Mouse (Mus musculus): ENCODE results near the gene Serhl. TPM values are rescaled to one million over a fixed set of nuclear protein-coding genes. Genes with fewer than 3 reads are reported as not detected.
"Not testable (repeated sequence)": the region's sequence is repeated elsewhere in the genome, so short reads cannot be mapped to it uniquely, and the experiment has no call there.

Gene Serhl
- polyA plus RNA-seq, 1 experiment from 2014 or later, result 29.7 TPM

DNA sequence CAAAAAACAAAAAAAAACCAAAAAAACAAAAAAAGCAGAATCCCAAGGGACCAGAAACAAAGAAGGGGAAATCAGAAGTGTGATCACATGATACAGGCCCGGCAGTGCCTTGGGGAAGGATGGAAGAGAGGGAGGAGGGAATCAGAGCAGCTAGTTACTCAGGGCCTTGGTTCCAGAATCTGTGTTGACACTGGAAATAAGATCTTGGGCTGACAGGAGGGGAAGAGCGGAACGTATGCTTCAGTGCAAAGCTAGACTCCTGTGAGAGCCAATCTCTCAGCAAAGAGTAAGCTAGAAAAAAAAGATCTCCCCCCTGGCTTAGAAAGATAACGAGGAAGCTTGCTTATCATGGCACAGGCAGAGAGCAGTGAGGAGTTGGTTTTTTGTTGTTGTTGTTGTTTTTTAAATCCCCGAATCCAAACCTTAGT is 30.1 kb upstream of the Serhl start:
- no peak overlapping the region for H3K9ac ChIP-seq
- ATAC-seq (ENCODE audit: low FRiP score, low read depth), result no peak

GRCm38 (mm10) chr15:83061689-83062088 is 27.6 kb upstream of the Serhl start:
- Histone ChIP-seq H3K4me3 (no peak overlapping the region), H3K4me2 (no peak overlapping the region), H3K36me3 (no peaks in the 10 kb centered on the region), H3K4me1 (replicated peaks) (peaks cover 29% of the 10 kb centered on the region), H3K9ac (no peak overlapping the region), H3K27me3 (no peaks in the 10 kb centered on the region), H3K9me3 (no peaks in the 10 kb centered on the region), H3K27ac (replicated peaks) (no peak overlapping the region)
- ATAC-seq (ENCODE audit: low FRiP score, low read depth), result peak; percentile 43; the same call in 1 of the 2 replicates
- WGBS, result 24% methylated on average over 5 of the region's 5 CpGs

More for the DNA sequence above, 30.1 kb upstream of the Serhl start:
- Histone ChIP-seq H3K9me3 (no peaks in the 10 kb centered on the region), H3K4me1 (replicated peaks) (peaks cover 42% of the 10 kb centered on the region), H3K27ac (replicated peaks) (peak overlapping the region; percentile 51; the same call in 1 of the 2 replicates), H3K4me3 (no peak overlapping the region), H3K4me2 (no peak overlapping the region), H3K36me3 (no peaks in the 10 kb centered on the region), H3K27me3 (no peaks in the 10 kb centered on the region)
- WGBS, result 32% methylated on average over 5 of the region's 5 CpGs

DNA sequence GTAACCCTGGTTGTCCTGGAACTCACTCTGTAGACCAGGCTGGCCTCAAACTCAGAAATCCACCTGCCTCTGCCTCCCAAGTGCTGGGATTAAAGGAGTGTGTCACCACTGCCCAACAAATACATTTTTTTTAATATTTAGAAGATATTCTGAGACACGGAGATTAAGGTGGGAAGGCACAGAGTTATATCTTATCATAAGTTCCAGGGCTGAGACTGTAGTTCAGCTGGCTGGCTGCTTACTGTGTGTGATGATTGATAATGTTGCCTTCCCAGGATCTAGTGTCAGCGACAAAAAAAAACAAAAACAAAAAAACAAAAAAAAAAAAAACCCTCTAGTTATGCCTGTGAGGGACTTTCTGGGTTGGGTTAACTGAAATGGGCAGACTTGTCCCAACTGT is 26.7 kb upstream of the Serhl start:
- peaks cover 23% of the 10 kb centered on the region for H3K4me1 ChIP-seq (replicated peaks)
- ATAC-seq (ENCODE audit: low FRiP score, low read depth); H3K4me3 ChIP-seq; H3K9ac ChIP-seq; H3K9me3 ChIP-seq; H3K36me3 ChIP-seq; H3K27ac ChIP-seq (replicated peaks); H3K4me2 ChIP-seq; H3K27me3 ChIP-seq: not testable (repeated sequence)
- WGBS, result 90% methylated on average over 2 of the region's 2 CpGs

DNA sequence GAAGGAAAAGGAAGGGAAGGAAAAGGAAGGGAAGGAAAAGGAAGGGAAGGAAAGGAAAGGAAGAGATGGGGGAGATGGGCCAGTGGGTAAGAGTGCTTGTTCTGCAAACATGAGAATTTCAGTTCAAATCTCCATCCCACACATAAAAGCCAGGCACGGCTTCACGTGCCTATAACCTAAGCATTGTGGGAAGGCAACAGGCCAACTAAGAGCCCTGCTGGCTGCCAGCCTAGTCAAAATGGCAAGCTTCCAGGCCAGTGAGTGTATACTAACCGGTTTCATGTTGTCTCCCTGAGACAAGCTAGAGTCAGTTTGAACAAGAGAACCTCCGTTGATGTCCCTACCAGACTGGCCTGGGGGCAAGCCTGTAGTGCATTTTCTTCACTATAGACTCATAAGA is 23.8 kb upstream of the Serhl start:
- no peak overlapping the region for H3K27ac ChIP-seq (replicated peaks)
- no peaks in the 10 kb centered on the region for H3K27me3 ChIP-seq
- WGBS, result 47% methylated on average over 4 of the region's 4 CpGs
- no peaks in the 10 kb centered on the region for H3K36me3 ChIP-seq
- no peak overlapping the region for H3K4me2 ChIP-seq
- no peaks in the 10 kb centered on the region for H3K9me3 ChIP-seq
- no peak for ATAC-seq (ENCODE audit: low FRiP score, low read depth)
- H3K4me1 ChIP-seq (replicated peaks), result no peaks in the 10 kb centered on the region
- no peak overlapping the region for H3K4me3 ChIP-seq
- H3K9ac ChIP-seq, result no peak overlapping the region

DNA sequence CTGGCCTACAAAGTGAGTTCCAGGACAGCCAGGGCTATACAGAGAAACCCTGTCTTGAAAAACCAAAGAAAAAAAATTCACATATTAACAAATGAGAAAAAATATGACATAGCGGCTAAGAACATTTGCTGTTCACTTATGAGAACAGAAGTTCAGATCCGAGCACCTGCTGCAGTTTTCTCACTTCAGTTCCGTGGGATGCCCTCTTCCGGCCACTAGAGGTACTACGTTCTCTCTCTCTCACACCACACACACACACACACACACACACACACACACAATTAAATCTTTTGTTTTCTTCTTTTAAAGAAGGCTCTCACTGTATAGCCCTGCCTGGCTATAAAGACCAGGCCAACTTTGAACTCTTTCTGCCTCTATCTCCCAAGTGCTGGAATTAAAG is 21.0 kb upstream of the Serhl start:
- 96% methylated on average over 5 of the region's 5 CpGs for WGBS
- ATAC-seq (ENCODE audit: low FRiP score, low read depth), result no peak

DNA sequence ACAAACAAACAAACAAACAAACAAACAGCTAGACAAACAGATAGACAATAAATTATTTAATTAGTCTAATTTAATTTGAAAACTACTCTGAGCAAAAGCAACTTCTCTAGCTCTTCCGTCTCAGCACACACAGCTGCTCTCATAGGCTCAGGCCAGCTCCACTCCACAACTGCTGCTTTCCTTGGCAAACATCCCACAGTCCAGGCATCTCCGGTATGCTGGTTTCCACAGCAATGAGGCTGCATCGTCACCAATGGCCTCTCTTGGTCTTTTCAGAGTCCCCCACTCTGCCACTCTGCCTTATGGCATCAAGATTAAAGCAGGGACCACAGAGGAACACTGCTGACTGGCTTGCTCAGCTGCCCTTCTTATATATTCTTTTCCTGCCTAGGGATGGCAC is 18.4 kb upstream of the Serhl start:
- 61% methylated on average over 3 of the region's 3 CpGs for WGBS
- Histone ChIP-seq H3K4me2 (no peak overlapping the region), H3K9ac (no peak overlapping the region), H3K9me3 (no peaks in the 10 kb centered on the region), H3K4me1 (replicated peaks) (no peaks in the 10 kb centered on the region), H3K27me3 (no peaks in the 10 kb centered on the region), H3K36me3 (no peaks in the 10 kb centered on the region), H3K27ac (replicated peaks) (0 out of 2 replicates have a peak overlapping the region, but pooled peaks have one; percentile 25), H3K4me3 (no peak overlapping the region)
- ATAC-seq (ENCODE audit: low FRiP score, low read depth), result peak; percentile 71

More for the DNA sequence above, 21.0 kb upstream of the Serhl start:
- H3K36me3 ChIP-seq, result no peaks in the 10 kb centered on the region
- H3K27ac ChIP-seq (replicated peaks), result no peak overlapping the region
- H3K4me3 ChIP-seq, result no peak overlapping the region
- H3K4me2 ChIP-seq, result no peak overlapping the region
- no peaks in the 10 kb centered on the region for H3K4me1 ChIP-seq (replicated peaks)
- H3K9me3 ChIP-seq, result no peaks in the 10 kb centered on the region
- H3K9ac ChIP-seq, result no peak overlapping the region
- H3K27me3 ChIP-seq, result no peaks in the 10 kb centered on the region

DNA sequence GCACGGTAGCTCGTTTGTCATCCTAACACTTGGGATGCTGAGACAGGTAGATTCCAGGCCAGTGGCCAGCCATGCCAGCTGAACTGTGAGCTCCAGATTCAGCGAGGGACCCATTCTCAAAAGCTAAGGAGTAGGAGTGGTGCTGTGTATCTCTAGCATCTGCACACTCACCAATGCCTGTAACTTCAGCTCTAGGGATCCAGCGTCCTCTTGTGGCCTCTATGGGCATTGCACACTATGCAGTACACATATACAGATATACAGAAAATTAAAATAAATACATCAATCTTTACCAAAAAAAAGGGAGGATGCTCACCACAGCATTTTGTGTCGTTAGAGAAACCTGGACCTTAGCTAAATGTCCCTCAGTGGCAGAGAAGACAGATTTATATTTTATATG is 17.6 kb upstream of the Serhl start:
- no peak for ATAC-seq (ENCODE audit: low FRiP score, low read depth)
- WGBS, result 87% methylated on average over 5 of the region's 5 CpGs

GRCm38 (mm10) chr15:83074179-83074578 is 15.1 kb upstream of the Serhl start:
- no peak overlapping the region for H3K4me2 ChIP-seq
- H3K4me3 ChIP-seq, result no peak overlapping the region
- H3K4me1 ChIP-seq (replicated peaks), result no peaks in the 10 kb centered on the region
- no peak overlapping the region for H3K27ac ChIP-seq (replicated peaks)
- H3K9ac ChIP-seq, result no peak overlapping the region
- H3K36me3 ChIP-seq, result no peaks in the 10 kb centered on the region
- H3K27me3 ChIP-seq, result no peaks in the 10 kb centered on the region
- no peaks in the 10 kb centered on the region for H3K9me3 ChIP-seq
- WGBS, result 74% methylated on average over 4 of the region's 4 CpGs
- ATAC-seq (ENCODE audit: low FRiP score, low read depth), result no peak

More for the DNA sequence above, 17.6 kb upstream of the Serhl start:
- Histone ChIP-seq H3K9ac (no peak overlapping the region), H3K36me3 (no peaks in the 10 kb centered on the region), H3K27me3 (no peaks in the 10 kb centered on the region), H3K4me1 (replicated peaks) (no peaks in the 10 kb centered on the region), H3K4me3 (no peak overlapping the region), H3K27ac (replicated peaks) (no peak overlapping the region), H3K9me3 (no peaks in the 10 kb centered on the region), H3K4me2 (no peak overlapping the region)

- H3K9me3 ChIP-seq, result no peaks in the 10 kb centered on the region
- no peak overlapping the region for H3K27ac ChIP-seq (replicated peaks)
- 69% methylated on average over 27 of the region's 27 CpGs for WGBS
- no peaks in the 10 kb centered on the region for H3K27me3 ChIP-seq
- H3K4me2 ChIP-seq, result no peak overlapping the region
- H3K4me1 ChIP-seq (replicated peaks), result no peaks in the 10 kb centered on the region
- H3K36me3 ChIP-seq, result no peaks in the 10 kb centered on the region
- ATAC-seq (ENCODE audit: low FRiP score, low read depth), result no peak
- no peak overlapping the region for H3K9ac ChIP-seq
- no peak overlapping the region for H3K4me3 ChIP-seq
These were observed 13.4 kb upstream of the Serhl start for GRCm38 (mm10) chr15:83075607-83076525.

DNA sequence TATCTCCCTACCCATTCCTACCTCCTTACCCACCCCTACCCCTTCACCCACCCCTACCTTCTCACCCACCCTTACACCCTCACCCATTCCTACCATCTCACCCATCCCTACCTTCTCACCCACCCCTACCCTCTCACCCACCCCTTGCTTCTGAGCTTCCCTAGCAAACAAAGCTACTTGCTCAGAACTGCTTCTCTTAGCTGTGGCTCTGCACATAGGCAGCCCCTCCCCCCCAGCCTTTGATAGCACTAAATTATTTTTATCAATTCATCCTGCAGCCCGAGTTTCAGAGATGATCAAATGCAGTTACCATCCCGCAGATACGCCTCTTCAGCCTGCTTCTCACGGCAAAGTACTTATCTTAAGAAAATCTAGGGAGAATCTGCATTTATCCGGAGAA is 5.8 kb upstream of the Serhl start:
- Histone ChIP-seq H3K9me3 (no peaks in the 10 kb centered on the region), H3K36me3 (no peaks in the 10 kb centered on the region), H3K27me3 (no peaks in the 10 kb centered on the region), H3K9ac (peak overlapping the region; percentile 16), H3K4me3 (peak overlapping the region; percentile 11), H3K27ac (replicated peaks) (peak overlapping the region; percentile 67), H3K4me1 (replicated peaks) (peaks cover 12% of the 10 kb centered on the region), H3K4me2 (peak overlapping the region; percentile 48)
- no peak; the same call in 1 of the 2 replicates for ATAC-seq (ENCODE audit: low FRiP score, low read depth)
- WGBS, result 39% methylated on average over 5 of the region's 5 CpGs

DNA sequence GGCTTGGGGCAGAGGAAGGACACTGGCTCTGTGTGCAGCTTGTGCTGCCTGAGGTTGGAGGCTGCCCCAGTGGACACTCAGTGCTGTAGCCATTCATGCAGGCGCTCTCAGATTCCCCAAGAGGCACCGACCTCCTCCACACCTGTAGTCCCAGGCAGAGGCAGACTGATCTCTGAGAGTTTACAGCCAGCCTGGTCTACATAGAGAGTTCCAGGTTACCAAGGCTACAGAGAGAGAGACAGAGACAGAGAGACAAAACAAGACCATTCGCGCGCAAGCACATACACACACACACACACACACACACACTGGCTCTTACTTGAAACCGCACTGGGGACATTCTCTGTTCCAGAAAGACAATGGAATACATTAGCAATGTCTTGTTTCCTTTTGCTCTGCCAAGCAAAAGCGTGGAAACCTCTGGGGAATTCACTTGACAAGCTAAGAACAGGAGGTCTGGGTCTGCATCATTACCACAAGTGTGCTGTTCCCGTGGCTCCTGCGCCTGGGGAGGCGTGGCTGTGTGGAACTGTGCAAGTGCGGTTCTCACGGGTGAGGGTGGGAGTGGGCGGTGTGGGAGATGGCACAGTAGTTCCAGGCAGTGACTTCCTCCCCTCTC is 5.2 kb upstream of the Serhl start:
- peak; percentile 81 for ATAC-seq (ENCODE audit: low FRiP score, low read depth)
- H3K4me3 ChIP-seq, result peak overlapping the region; percentile 11
- no peaks in the 10 kb centered on the region for H3K9me3 ChIP-seq
- no peaks in the 10 kb centered on the region for H3K36me3 ChIP-seq
- H3K27me3 ChIP-seq, result no peaks in the 10 kb centered on the region
- peak overlapping the region; percentile 48 for H3K4me2 ChIP-seq
- 20% methylated on average over 13 of the region's 13 CpGs for whole genome bisulfite sequencing
- H3K4me1 ChIP-seq (replicated peaks), result peaks cover 17% of the 10 kb centered on the region
- H3K27ac ChIP-seq (replicated peaks), result peak overlapping the region; percentile 67
- H3K9ac ChIP-seq, result peak overlapping the region; percentile 16

GRCm38 (mm10) chr15:83085901-83086300 is 3.4 kb upstream of the Serhl start:
- H3K36me3 ChIP-seq, result no peaks in the 10 kb centered on the region
- H3K9ac ChIP-seq, result no peak overlapping the region
- no peak for ATAC-seq (ENCODE audit: low FRiP score, low read depth)
- no peaks in the 10 kb centered on the region for H3K27me3 ChIP-seq
- no peak overlapping the region for H3K27ac ChIP-seq (replicated peaks)
- peaks cover 24% of the 10 kb centered on the region for H3K4me1 ChIP-seq (replicated peaks)
- H3K4me2 ChIP-seq, result no peak overlapping the region
- H3K9me3 ChIP-seq, result no peaks in the 10 kb centered on the region
- WGBS, result 31% methylated on average over 7 of the region's 7 CpGs
- H3K4me3 ChIP-seq, result no peak overlapping the region

Measured in hindbrain, embryonic 15.5 days (tissue).